Mouse (Mus musculus): ENCODE measurements around the gene Gm28053.

Gene Gm28053

DNA sequence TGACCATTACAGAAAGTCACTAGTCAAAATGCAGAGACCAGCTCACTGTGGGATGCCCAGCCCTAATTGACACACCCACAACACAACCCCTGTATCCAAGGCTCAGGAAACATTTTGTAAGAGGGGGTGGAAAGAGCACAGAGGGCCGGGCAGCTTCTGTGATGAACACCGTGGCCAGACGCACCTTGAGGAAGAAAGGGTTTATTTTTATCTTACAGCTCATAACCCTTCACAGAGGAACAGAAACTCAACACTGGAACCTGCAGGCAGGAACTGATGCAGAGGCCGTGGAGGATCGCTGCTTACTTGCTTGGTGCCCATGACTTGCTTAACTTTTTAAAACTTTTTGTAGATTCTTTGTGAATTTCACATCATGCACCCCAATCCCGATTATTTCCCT lies 25.4 kb upstream of the Gm28053 start:
- WGBS, result 85% methylated on average over 6 of the region's 6 CpGs

DNA sequence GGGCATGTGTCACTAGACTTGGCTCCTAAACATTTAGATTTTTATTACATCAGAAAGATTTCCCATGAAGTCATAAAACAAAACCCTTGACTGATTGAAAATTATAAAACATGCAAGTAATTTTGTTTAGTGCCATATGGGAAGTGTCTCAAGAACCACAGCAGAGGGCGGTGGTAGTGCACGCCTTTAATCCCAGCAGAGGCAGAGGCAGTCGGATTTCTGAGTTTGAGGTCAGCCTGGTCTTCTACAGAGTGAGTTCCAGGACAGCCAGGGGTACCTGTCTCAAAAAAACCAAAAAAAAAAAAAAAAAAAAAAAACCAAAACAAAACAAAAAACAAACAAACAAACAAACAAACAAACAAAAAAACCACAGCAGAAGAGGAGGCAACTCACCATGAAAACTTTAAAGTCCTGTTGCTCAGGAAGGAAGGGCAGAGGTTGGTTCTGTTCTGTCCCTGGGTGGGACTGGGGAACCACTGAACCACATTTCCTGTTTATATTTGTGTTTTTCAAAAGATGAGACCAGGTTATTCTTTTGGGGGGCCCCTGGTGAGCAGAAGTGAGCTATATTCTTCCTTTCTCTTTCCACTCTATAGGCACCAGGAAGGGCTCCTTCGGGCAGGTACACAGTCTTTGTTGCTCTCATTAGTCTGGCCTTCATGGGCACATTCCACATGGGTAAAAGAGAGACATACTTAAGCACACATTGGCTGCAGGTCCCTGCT lies 21.4 kb upstream of the Gm28053 start:
- 77% methylated on average over 4 of the region's 4 CpGs for WGBS

DNA sequence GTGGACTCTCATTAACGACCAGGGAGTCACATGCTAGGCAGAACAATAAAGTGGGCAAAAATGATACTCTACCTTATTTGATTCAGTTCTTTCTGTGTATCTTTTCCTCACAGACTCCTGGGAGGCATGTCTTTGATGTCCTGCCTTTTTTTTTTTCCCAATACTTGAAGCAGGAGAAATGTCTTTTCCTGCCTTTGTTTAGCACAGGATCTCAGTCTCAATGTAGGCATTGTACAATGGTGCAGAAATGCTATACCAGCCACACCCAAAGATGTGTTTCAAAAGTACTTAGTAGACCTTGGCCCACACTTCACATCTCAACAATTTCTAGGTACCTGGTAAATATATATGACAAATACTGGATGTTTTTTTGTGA lies 20.9 kb upstream of the Gm28053 start:
- 36% methylated on average over 1 of the region's 1 CpGs for WGBS

DNA sequence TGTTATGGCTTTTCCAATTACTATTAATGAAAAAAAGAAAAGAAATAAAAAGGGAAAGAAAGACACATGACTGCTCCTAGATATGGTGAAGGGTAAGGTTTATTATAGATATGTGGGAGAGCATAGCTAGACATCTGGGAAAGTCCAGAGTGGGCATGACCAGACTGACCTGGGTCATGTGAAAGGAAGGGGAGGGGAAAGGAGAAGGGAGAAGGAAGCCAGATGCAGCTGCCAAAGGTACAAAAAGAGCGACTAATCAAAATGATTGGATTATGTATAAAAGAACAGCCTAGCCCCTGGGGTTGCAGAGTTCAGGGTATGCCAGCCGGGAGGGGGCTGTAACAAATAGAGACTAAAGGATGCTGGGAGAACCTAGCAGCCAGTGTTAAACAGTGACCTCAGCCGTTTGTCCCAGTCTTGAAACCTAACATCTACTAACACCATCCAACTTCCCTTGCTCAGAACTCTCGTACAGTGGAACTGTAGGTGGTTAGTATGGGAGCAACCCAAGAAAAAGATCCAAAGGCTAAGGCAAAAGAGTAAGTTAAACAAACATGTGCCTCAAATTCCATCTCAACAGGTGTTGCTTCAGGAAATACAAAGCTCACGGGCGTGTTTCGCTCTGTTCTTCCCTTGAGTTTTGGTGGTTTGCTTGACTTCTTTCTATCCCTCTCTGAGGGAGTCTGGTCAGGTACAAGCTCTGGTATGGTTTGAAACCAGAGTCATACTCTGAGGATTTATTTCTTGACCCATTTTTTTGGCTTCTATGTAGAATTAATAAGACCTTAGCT lies 20.1 kb upstream of the Gm28053 start:
- 84% methylated on average over 7 of the region's 7 CpGs for WGBS

DNA sequence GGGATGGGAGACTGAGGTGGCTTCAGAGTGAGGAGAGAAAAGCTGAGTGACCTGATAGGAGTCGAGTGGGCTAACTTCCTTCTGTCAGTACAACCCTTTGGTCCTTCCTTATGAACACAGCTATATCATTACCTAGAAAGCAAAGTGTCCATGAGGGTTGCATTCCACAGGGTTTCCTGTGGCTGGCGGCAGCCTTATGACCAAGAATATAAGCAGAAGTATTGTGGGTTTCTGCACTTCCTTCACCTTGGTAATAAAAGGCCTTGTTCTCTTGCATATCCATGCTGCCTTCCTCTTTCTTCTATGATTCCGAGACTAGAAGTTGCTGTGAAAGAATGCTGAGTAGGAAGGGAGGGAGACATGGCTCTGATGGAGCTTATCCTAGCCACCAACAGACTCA lies 19.5 kb upstream of the Gm28053 start:
- WGBS, result 74% methylated on average over 3 of the region's 3 CpGs

DNA sequence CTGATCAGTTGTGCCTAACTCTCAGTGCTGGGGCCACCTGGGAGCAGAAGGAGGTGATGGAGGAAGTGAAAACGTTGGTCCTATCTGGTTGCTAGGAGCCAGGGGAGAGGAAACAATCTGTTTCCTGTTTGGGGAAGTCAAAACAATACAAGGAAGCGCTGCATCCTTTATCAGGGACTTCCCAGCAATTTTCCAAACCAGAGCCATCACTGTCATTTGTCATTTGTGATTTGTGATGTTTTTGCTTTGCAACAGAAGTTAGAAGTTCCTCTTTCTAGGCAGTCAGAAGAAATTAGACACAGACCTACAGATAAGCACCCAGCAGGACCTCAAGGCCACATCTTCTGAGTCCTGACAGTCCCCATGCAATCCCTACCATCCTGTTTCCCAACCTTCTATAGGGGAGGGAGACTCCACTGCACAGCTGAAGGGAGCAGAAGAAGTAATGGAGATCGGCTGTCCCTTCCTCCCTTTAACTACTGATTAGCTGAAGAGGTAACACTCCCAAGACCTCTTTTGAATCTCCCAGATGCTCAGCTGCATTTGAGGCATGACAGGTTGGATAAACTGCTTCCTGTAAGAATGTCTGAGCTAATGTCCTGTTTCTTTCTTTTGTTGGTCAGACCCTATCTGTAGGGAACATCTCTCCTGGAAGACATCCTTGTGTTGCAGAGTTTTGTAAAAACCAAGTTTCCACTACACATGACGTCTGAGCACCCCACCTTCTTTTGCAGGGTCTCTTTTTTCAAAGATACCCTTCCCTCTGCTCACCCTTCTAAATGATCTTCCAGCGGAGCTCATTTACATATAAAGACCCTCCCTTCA lies 17.9 kb upstream of the Gm28053 start:
- WGBS, result 62% methylated on average over 5 of the region's 5 CpGs

DNA sequence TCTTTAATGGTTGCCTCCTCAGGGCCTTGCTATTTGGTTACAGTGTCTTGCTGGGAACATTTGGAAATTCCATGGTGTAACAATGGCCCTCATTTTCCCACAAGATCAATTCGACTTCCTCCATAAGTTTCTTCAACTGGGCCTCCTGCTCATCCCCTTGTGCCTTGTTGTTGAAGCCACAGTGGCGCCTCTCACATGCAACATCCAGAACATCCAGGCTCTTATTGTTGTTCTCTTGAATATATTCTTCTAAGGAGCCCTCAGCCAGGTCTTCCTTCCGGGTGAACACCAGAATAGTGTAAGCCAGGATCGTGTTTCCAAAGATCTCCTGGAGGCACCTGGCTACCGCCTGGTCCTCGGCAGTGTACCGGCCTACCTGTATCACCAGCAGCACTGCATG lies 16.3 kb upstream of the Gm28053 start:
- WGBS, result 87% methylated on average over 7 of the region's 7 CpGs

DNA sequence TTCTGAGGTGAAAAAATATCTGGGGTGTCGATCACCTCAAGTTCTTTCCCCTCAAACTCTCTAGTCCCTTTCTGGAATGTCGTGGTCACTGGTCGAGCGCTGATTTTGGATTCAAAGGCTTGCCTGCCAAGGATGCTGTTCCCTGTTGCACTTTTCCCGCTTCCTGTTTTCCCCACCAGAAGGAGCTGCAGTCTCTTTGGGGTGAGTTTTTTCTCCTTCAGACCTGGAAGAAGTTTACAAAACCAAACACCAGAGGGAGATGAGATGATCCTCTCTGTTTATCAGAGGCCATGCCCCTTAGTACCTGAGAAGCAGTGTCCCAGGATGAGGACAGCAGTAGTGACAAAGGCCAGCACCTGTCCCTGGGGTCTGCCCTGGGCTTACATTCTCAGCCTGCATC lies 15.8 kb upstream of the Gm28053 start:
- 79% methylated on average over 5 of the region's 5 CpGs for WGBS

DNA sequence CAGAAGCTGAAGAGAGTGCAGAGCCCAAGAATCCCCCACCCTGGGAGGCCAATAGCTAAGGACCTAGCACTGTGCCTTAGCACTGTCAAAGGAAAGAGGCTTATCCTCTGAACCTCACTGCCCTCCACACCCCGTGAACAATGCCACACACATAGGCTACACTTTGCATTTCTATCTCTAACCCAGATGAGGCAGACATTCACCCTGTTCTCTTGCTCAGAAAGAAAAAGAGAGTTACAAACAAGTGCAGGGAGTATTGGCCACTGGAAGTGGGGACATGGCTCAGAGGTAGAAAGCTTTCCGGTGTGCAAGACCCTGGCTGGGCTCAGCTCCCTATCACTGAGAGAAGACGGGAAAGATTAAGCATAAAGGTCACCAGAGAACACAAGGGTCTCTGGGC lies 12.3 kb upstream of the Gm28053 start:
- 64% methylated on average over 3 of the region's 3 CpGs for WGBS

DNA sequence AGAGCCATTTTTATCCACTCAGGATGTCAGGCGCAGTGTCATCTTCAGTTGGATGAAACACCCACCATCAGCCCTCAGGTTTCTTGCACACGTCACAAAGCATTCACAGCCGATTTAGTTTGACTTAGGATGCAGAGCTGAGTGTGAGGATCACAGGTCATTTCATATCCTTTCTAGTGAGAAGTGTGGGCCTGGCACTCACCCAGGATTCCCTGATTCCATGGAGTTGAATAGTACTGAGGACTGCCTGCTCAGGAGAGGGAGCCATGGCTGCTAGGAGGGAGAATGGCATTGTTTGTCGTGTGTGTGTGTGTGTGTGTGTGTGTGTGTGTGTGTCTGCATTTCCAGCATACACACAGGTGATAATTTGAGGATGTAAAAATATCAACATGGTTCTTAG lies 1.9 kb downstream of the Gm28053 start:
- WGBS, result 68% methylated on average over 4 of the region's 4 CpGs

DNA sequence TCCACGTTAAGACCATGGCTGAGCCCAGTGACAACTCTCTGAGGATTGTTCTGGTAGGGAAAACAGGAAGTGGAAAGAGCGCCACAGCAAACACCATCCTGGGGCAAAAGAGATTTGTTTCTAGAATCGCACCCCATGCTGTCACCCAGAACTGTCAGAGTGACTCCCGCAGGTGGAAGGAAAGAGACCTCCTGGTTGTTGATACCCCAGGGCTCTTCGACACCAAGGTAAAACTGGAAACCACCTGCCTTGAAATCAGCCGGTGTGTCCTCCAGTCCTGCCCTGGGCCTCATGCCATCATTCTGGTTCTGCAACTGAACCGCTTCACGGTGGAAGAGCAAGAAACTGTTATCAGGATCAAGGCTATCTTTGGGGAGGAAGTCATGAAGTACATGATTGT lies 5.1 kb downstream of the Gm28053 start:
- WGBS, result 87% methylated on average over 8 of the region's 8 CpGs

DNA sequence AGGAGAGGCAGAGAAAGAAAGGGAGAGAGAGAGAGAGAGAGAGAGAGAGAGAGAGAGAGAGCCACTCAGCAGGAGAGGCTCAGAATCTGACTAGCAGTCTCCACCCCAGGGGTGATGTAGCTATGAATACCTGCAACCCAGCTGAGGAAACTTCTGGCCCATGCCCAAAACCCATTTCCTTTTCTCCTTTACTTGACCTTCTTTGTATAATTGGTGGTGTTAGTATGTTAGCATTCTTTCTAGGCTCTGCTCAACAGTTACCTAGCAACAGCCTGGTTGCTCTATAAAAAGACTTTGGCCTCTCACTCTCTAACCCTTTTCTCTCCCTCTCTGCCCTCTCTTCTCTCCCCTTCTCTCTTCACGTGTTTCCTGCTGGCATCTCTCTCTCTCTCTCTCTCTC lies 7.1 kb downstream of the Gm28053 start:
- 8% methylated on average over 1 of the region's 1 CpGs for WGBS

DNA sequence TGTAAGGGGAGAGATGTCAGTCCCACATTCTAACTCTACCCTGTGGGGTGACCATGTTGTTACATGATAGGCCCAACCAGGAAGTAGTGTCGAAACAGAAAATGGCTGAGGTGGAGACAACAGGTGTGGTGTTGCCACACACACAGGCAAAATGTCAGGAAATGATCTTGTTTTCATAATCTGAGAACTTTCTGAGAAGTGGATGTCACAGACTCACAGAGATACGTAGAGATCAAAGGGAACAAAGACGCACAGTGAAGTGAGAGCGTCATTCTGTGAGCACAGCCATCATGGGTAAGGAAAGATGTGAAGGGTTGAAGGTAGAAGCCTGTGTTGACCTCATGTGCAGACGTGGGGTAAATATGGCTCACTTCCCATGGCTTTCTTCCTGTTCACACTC lies 9.4 kb downstream of the Gm28053 start:
- WGBS, result 94% methylated on average over 5 of the region's 5 CpGs

DNA sequence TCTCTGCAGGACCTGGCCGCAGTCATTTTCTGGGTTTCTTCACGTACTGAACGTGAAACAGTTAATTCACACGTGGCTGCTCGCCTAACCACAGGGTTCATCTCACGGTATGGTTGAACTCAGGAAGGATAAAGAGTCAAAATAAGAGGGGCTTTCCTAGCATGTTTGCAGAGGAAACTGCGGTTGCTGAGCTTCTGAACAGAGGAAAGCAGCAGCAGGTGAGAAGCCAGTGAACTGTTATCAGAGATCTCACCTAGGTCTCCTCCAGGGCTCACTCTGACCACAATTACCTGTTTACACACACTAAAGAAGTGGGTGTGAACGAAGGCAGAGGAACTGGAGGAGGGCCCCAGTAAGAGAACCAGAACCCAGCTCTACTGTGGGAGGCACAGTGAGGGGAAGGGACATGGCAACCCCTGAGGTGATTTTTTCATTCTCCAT lies 14.5 kb downstream of the Gm28053 start:
- 64% methylated on average over 8 of the region's 8 CpGs for WGBS

DNA sequence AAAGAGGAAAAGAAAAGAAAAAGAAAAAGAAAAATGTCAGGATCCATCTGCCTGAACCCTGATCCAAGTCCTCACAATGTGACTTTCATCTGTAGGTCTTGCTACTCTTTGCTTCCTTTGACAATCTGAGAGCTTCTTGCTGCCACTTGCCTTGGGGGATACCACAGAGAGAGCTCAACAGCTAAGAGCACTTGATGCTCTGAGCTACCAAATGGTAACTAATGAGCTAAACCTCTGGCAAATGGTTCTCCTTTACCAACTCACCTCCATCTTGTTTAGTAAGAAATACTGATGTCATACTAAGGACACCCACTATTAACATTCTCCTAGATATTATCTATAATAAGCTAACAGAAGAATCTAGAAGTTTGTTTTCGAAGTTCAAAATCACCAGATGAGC lies 15.3 kb downstream of the Gm28053 start:
- WGBS, result 93% methylated on average over 1 of the region's 1 CpGs

DNA sequence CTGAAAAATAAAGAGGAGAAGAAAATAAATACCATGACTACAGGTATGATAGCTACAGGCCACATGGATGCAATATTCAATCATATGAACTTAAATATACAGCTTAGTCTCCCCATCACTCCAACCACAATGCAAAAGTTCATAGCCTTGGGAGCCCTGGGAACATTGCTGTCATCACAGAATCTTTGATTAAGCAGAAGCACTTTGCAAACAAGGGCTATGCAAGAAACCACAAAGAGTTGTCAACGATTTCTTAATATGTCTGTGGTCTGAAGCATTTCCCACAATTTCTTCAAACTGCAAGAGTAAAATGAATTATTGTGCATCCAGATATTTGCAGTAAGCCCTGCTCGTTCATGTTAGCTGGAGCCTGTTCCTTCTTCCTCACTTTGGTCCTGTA lies 18.6 kb downstream of the Gm28053 start:
- 80% methylated on average over 2 of the region's 2 CpGs for WGBS

DNA sequence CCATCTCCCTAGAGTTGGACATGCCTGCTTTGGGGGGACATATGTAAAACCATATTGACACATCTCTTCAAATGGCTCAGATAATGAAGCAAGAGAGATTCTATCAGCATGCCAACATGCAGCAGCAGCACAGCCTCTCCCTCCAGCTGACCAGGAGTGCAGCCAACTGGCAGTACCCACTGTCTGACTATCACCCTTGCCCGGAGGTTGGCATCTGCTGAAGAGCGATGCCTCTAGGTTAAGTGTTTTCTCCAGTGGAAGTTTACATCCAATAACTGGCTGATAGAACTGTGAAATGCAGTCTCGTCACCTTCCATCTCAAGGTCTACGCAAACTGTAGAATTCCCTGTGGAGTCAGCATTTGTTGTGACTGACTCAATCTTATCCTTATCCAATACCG lies 19.3 kb downstream of the Gm28053 start:
- 87% methylated on average over 5 of the region's 5 CpGs for WGBS

DNA sequence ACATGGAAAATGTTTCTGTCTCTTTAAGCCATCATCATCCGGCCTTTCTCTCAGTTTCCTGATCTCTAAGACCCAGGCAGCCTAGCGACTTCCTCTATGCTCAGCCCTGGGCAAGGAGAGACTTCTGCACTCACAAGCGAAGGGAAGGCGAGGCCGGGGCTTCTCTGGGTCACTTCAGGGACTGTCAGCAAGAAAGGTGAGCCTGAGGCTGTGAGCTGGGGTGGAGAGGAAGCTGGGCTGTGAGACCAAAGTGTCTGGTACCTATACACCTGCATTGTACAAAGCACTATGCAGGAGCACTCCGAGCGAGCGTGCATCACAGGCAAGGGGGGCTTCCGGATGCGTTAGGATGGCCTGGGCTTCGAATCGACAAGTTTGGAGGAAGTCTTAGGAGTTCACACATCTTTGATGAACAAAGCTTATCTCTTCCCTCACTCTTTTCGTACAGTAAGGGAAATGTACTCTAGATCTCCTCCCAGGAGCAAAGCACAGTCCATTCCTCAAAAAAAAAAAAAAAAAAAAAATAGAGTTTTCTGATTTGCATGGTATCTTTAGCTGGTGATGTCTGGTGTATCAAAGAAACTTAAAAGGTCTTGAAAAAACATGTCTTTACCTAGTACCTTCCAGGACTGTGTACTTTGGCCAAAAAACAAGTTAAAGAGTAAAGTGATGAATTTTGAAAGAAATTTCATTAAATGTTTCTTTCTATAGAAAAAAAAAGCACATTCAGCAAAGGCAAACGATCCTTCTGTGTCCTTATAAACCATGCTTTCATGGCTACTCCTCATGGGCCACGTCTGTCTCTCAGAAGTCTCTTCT lies 20.8 kb downstream of the Gm28053 start, which contains the start of gene Gimap1:
Gene Gimap1 (plus strand): TSS at position 94 of the 819 bp plus-strand sequence.
- WGBS, result 80% methylated on average over 15 of the region's 15 CpGs

DNA sequence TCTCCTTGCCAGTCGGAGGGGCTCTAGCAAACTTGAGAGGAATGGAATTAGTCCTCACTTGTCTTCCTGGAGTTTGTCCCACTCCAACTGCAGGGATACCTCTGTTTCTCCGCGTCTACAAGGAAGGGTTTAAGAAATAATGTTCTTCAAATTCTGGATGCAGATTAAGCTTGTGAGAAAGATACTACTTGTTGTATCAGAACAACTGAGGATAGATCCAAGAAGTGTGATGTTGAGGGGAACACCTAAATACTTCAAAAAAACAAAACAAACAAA lies 21.3 kb downstream of the Gm28053 start:
- 90% methylated on average over 3 of the region's 3 CpGs for WGBS

DNA sequence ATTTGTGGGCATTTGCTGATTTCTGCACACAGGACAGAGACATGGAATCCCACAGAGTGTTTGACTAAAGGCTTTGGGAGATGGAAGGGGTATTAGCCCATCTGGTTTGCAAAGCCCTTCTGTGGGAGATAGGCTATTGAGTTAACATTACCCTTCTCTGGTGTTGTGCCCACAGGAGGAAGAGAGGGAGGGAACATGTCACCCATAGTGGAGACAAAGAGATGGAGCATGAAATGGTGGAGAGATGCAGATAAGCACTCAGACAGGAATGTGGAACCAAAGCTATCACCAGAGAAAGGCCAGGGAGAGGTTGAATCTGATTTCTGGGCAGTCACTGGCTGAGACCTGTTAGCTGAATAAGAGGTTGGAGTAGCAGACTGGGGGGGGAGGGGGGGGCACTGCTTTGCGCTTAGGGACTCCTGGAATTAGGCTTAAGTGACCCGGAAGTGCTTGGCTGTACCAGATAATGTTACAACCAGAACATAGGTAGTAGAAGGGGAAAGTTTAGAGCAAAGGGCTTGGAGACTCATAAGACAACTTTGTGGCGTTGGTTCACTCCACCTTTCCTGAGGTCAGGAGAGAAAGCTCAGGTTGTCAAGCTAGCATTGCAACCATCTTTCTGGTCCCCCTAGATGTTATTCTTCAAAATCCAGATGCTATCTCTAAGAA lies 22.2 kb downstream of the Gm28053 start:
- WGBS, result 76% methylated on average over 3 of the region's 3 CpGs

DNA sequence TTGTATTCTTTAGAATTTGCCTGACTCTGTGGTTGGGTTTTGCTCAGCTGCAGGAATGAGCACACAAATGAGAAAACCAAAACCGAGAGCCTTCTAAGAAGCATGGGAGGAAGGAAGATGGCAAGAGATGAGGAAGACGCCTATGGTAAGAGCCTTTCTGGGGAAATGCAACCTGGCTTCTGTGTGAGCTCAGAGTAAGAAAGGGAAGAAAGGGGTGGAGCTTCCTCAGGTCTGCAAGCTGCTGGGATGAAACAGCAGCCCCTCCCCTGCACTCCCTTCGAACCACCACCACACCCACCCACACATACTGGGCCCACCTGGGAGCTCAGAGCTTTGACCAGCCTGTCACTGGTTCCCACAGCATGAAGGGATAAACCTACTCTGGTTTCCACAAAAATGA lies 22.9 kb downstream of the Gm28053 start:
- WGBS, result 42% methylated on average over 3 of the region's 3 CpGs

Data from cerebral cortex, adult 2 months (tissue).